Mouse (Mus musculus) thymus, postnatal 0 days (tissue): ENCODE measurements around the gene Clca3a1. TPM values are rescaled to one million over a fixed set of nuclear protein-coding genes. Genes with fewer than 3 reads are reported as not detected.

ENCODE experiments used
- DNase-seq: peaks from one replicate; pipeline ENCODE4 v3.0.0-alpha.2; 2015; ENCODE audit warnings: low spot score
- polyA plus RNA-seq: library from polyadenylated mRNA; unstranded; fragments of >200 nt; fragmentation: Nextera tagmentation; extraction: Ambion mirVana; gene quantifications from 2 replicates; pipeline ENCODE4 v1.2.1, GENCODE M21; 2015

Gene Clca3a1
- polyA plus RNA-seq, 1 experiment from 2014 or later: 0.65 TPM

DNA sequence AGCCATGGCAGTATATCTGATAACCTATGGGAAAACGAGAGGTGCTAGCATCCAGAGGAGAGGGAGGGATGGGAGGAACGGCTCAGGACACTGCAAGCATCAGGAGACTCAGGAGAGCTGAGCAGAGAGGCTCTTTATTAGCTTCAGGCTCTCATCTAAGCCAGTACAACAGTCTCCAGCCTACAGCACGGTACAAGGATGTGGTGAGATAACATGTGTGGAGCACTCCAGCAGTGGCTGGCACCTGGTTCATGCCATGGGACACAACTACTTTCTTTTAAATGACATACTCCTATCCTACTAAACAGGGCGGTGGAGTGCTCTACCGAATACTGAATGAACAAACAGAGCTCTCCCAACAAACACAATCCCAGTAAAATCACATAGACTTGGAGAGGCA is 79.2 kb downstream of the Clca3a1 start:
- DNase-seq: no peak

DNA sequence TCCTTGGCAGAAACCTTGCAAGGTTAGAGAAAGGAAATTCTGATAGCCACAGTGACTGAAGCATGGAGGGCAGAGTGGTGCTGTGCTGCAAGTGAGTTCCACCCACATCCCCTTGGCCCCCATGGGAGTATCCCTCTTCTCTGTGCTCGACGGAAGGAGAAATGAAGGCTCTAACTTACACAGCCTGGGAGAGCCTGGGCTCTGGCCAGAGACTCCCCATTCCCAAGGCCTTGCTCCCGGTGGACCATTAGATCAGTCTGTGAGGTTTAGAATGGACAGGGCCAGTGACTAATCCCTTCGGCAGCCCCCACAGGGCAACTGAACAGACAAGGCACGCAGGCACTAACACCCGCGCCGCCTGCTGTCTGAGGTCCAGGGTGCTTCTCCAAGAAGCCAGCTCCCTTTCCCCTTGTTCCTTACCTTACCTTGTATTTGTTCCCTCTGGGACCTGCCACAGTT is 81.0 kb downstream of the Clca3a1 start:
- DNase-seq: no peak

Other genes with a start within 250 kb of the Clca3a1 start
- gene Hs2st1, start 190.8 kb downstream of the Clca3a1 start, polyA plus RNA-seq: 7.6 and 10.8 TPM in 2 replicates
- 519 and 548 TPM in 2 replicates for gene Selenof, start 190.7 kb downstream of the Clca3a1 start, polyA plus RNA-seq
- 158 and 162 TPM in 2 replicates for gene Sh3glb1, start 40.6 kb downstream of the Clca3a1 start, polyA plus RNA-seq
- gene Clca3a2, start 58.5 kb upstream of the Clca3a1 start, polyA plus RNA-seq: 1.1 and 1.3 TPM in 2 replicates
- gene Clca3b, start 88.4 kb upstream of the Clca3a1 start, polyA plus RNA-seq: 0.84 and 1.0 TPM in 2 replicates
- gene Clca4b, start 171.6 kb upstream of the Clca3a1 start, polyA plus RNA-seq: 0.05 TPM in 1 of 2 replicates, not detected in the other
- 0.06 and 0.12 TPM in 2 replicates for gene Clca4a, start 214.1 kb upstream of the Clca3a1 start, polyA plus RNA-seq